Mouse (Mus musculus) kidney, adult 2 months (tissue): ENCODE results near the gene Rras2.

Experiments used
- CTCF ChIP-seq: fragments of 200-500 bp; conservative IDR thresholded peaks from 2 replicates; pipeline ENCODE4 v1.5.1; 2011; ENCODE audit warnings: low read depth, mild to moderate bottlenecking, control low read depth, low read length, moderate library complexity, mixed read lengths; ENCODE audit not compliant: insufficient read depth, insufficient read length
- POLR2A ChIP-seq: fragments of 200-500 bp; IDR thresholded peaks from one replicate; pipeline ENCODE4 v1.6.1; 2011; ENCODE audit warnings: low read depth, low read length, control low read depth

DNA sequence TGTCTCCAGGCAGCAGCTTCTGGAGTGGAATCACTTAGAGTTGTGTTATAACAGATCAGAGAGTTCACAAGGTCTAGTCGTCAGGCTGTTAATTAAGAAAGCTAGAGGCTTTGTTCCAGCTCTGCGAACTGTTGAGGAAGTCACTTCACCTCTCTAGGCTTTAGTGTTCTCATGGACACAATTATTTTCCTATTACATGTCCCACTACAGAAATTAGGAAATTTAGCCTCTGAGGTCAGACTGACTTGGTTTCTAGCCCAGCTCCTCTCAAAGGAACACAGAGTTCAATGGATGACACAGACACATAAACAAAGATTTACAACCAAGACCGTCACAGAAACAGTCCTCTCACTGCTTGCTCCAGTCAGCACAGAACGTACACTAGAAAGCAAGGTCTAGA is 31.6 kb upstream of the Rras2 start:
- TF ChIP-seq CTCF (no peak), POLR2A (no peak)
